Mouse (Mus musculus): Measurements from ENCODE around the gene Itk.

- TF ChIP-seq CTCF (IDR thresholded peaks at IDR 0.05; ENCODE audit: control insufficient read depth, insufficient read depth, insufficient read length): no peak
- TF ChIP-seq CEBPB (IDR thresholded peaks at IDR 0.05; ENCODE audit: low read depth): no peak
- no peak for TF ChIP-seq MAX (IDR thresholded peaks at IDR 0.05)
- no peak for TF ChIP-seq USF1 (IDR thresholded peaks at IDR 0.05; ENCODE audit: low read depth)
- no peak for TF ChIP-seq FOSL1 (IDR thresholded peaks at IDR 0.05; ENCODE audit: insufficient read depth, low read length, poor library complexity, severe bottlenecking)
- no peak for TF ChIP-seq MYOD1 (IDR thresholded peaks at IDR 0.05; ENCODE audit: control insufficient read depth, insufficient read length, low read depth)
Measured at GRCm38 (mm10) chr11:46372331-46372953, 16.9 kb downstream of the Itk start.
